Mouse (Mus musculus) thymus, adult 2 months (tissue): ENCODE measurements around the gene Gdf5.

ENCODE experiments used
- CTCF ChIP-seq: fragments of 200-500 bp; IDR thresholded peaks from 2 replicates; pipeline ENCODE4 v1.5.1; 2012; ENCODE audit warnings: mild to moderate bottlenecking, control low read depth, low read length, moderate library complexity, borderline replicate concordance; ENCODE audit not compliant: control insufficient read depth, poor library complexity, insufficient read depth; ENCODE audit errors: extremely low read depth
- POLR2A ChIP-seq: fragments of 200-500 bp; IDR thresholded peaks from 2 replicates; pipeline ENCODE4 v1.6.1; 2012; ENCODE audit warnings: mild to moderate bottlenecking, low read length, control low read depth, moderate library complexity; ENCODE audit not compliant: control insufficient read depth, poor library complexity, insufficient read depth; ENCODE audit errors: extremely low read depth

DNA sequence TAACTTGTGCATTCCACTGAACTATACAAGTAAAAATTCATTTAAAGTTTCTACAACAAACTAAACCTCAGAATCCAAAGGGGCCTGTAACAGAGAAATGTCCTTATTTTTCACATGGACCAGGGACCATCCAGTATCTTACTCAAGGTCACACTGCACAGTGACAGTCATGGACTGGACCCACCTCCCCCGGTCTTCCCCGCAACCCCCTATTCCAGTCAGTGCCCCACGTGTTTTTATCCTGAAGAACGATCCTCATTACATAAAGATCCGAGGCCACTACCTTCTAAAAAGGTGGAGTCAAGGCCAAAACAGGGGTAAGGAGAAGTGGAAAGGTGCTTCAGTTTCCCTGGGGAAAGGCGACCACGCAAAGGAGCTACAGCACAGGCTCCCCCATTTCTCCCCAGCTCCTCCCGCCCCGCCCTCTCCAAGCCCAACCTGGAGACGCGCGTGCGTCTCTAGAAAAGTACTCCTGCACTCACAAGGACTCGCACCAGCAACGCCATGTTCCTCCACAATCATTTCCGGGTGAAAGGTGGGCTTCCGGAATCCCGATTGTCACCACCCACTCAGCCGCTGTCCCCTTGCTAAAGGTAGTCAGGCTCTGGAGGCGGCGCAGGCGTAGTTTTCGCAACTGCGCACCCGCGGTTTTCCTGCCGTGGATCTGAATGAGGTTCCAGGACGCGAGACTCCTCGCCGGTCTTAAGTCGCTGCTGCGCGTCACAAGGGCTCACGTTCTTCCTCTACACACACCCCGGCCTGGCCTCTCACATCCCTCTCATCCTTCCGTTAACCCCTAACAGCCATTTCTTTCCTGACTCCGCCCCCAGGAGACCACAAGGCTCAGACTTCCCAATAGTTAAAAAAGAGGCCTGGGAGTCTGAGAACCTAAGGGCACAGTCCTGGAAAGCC is 15.4 kb downstream of the Gdf5 start, which contains the start of gene Uqcc1:
- TF ChIP-seq CTCF: no peak; the same call in 1 of the 2 replicates
- 0 out of 2 replicates have a peak, but pooled peaks have one; percentile 55 for TF ChIP-seq POLR2A
